Mouse (Mus musculus) cerebellum, adult 11-12 months (tissue): Measurements from ENCODE around the gene Epor.

Source experiments
- DNase-seq: peaks from one replicate; pipeline ENCODE4 v3.0.0; 2022

Gene Epor

GRCm38 (mm10) chr9:21962416-21963059, 768 bp downstream of the Epor start:
- peak; percentile 77 for DNase-seq

GRCm38 (mm10) chr9:21962010-21962409, 1.3 kb downstream of the Epor start:
- DNase-seq: no peak

- no peak for DNase-seq
Measured at GRCm38 (mm10) chr9:21961366-21961980, 1.8 kb downstream of the Epor start.

- no peak for DNase-seq
Measured at GRCm38 (mm10) chr9:21960558-21961208, 2.6 kb downstream of the Epor start.

- no peak for DNase-seq
Measured at GRCm38 (mm10) chr9:21960135-21960534, 3.2 kb downstream of the Epor start.

GRCm38 (mm10) chr9:21959244-21959643, 4.1 kb downstream of the Epor start:
- DNase-seq: peak; percentile 53

- DNase-seq: peak; percentile 44
Measured at GRCm38 (mm10) chr9:21958372-21958771, 4.9 kb downstream of the Epor start.

- DNase-seq: peak; percentile 98
Measured at GRCm38 (mm10) chr9:21955570-21956281, 7.6 kb downstream of the Epor start, which contains the start of gene Swsap1. Gene Swsap1, plus strand, starts transcription at chr9:21955755.

GRCm38 (mm10) chr9:21955225-21955569, 8.1 kb downstream of the Epor start:
- DNase-seq: no peak

- peak; percentile 53 for DNase-seq
Measured at GRCm38 (mm10) chr9:21954635-21955034, 8.7 kb downstream of the Epor start.

GRCm38 (mm10) chr9:21953600-21953999, 9.7 kb downstream of the Epor start:
- no peak for DNase-seq

GRCm38 (mm10) chr9:21951977-21952376, 11.3 kb downstream of the Epor start:
- DNase-seq: no peak

GRCm38 (mm10) chr9:21950322-21950721, 13.0 kb downstream of the Epor start:
- DNase-seq: no peak

- DNase-seq: no peak
Measured at GRCm38 (mm10) chr9:21948790-21949189, 14.5 kb downstream of the Epor start.

GRCm38 (mm10) chr9:21948146-21948545, 15.2 kb downstream of the Epor start:
- DNase-seq: no peak

GRCm38 (mm10) chr9:21947540-21948130, 15.7 kb downstream of the Epor start:
- peak; percentile 45 for DNase-seq

GRCm38 (mm10) chr9:21944267-21944666, 19.0 kb downstream of the Epor start:
- DNase-seq: no peak

- no peak for DNase-seq
Measured at GRCm38 (mm10) chr9:21943638-21944037, 19.7 kb downstream of the Epor start.

GRCm38 (mm10) chr9:21943046-21943445, 20.3 kb downstream of the Epor start:
- DNase-seq: no peak

GRCm38 (mm10) chr9:21938234-21938855, 25.0 kb downstream of the Epor start:
- DNase-seq: peak; percentile 57

- DNase-seq: no peak
Measured at GRCm38 (mm10) chr9:21937711-21938175, 25.6 kb downstream of the Epor start.
